Mouse (Mus musculus): ENCODE results near the gene Terf2ip. TPM values are rescaled to one million over a fixed set of nuclear protein-coding genes. Genes with fewer than 3 reads are reported as not detected.
A peak's percentile ranks its signal among the peaks of the same experiment; 100 is the strongest.

Gene Terf2ip
- polyA plus RNA-seq, 1 experiment from 2014 or later, result 76.9 TPM

- H3K4me3 ChIP-seq (ENCODE audit: low read depth, low read length), result peak within 1 kb of the TSS; percentile 68
- H3K4me1 ChIP-seq (ENCODE audit: control insufficient read depth, insufficient read depth, low read length), result peaks cover 6% of the 10 kb centered on the region
- H3K9me3 ChIP-seq (replicated peaks; ENCODE audit: control insufficient read depth, low read length, poor library complexity, severe bottlenecking), result no peaks in the 10 kb centered on the region
- WGBS, result 5% methylated on average over 33 of the region's 33 CpGs
- ATAC-seq, result peak; percentile 97
- no peaks in the 10 kb centered on the region for H3K27me3 ChIP-seq (ENCODE audit: control insufficient read depth, insufficient read depth, low read depth, low read length)
- no peak within 1 kb of the TSS for H3K27ac ChIP-seq (ENCODE audit: low read length)
- H3K4me2 ChIP-seq (ENCODE audit: low read length), result peak within 1 kb of the TSS; percentile 73
- H3K36me3 ChIP-seq (ENCODE audit: control insufficient read depth, insufficient read depth, low read length), result peaks cover 22% of the 10 kb centered on the region; the same call in 1 of the 2 replicates
- H3K9ac ChIP-seq (ENCODE audit: low read depth, low read length), result peak within 1 kb of the TSS; percentile 80
Observed at GRCm38 (mm10) chr8:111992013-111992702, 19.0 kb upstream of the Terf2ip start, which contains the start of gene Adat1. TSS of gene Adat1 (minus strand) at chr8:111992302.

- WGBS, result 79% methylated on average over 3 of the region's 3 CpGs
- Histone ChIP-seq H3K4me1 (ENCODE audit: control insufficient read depth, insufficient read depth, low read length) (peaks cover 6% of the 10 kb centered on the region), H3K4me2 (ENCODE audit: low read length) (peak overlapping the region; percentile 73; the same call in 1 of the 2 replicates), H3K9ac (ENCODE audit: low read depth, low read length) (no peak overlapping the region), H3K27ac (ENCODE audit: low read length) (no peak overlapping the region), H3K4me3 (ENCODE audit: low read depth, low read length) (peak overlapping the region; percentile 68; the same call in 1 of the 2 replicates), H3K36me3 (ENCODE audit: control insufficient read depth, insufficient read depth, low read length) (peaks cover 25% of the 10 kb centered on the region; the same call in 1 of the 2 replicates), H3K27me3 (ENCODE audit: control insufficient read depth, insufficient read depth, low read depth, low read length) (no peaks in the 10 kb centered on the region), H3K9me3 (replicated peaks; ENCODE audit: control insufficient read depth, low read length, poor library complexity, severe bottlenecking) (no peaks in the 10 kb centered on the region)
- ATAC-seq, result peak; percentile 33; the same call in 1 of the 2 replicates
Observed at GRCm38 (mm10) chr8:111992703-111993039, 18.5 kb upstream of the Terf2ip start.

- H3K27ac ChIP-seq (ENCODE audit: low read length), result no peak overlapping the region
- no peak overlapping the region for H3K9ac ChIP-seq (ENCODE audit: low read depth, low read length)
- no peak for ATAC-seq
- H3K36me3 ChIP-seq (ENCODE audit: control insufficient read depth, insufficient read depth, low read length), result peaks cover 36% of the 10 kb centered on the region
- no peak overlapping the region for H3K4me2 ChIP-seq (ENCODE audit: low read length)
- H3K4me3 ChIP-seq (ENCODE audit: low read depth, low read length), result no peak overlapping the region
- H3K27me3 ChIP-seq (ENCODE audit: control insufficient read depth, insufficient read depth, low read depth, low read length), result no peaks in the 10 kb centered on the region
- 0 out of 2 replicates have a peak, but pooled peaks cover 3% of the 10 kb centered on the region for H3K4me1 ChIP-seq (ENCODE audit: control insufficient read depth, insufficient read depth, low read length)
- H3K9me3 ChIP-seq (replicated peaks; ENCODE audit: control insufficient read depth, low read length, poor library complexity, severe bottlenecking), result no peaks in the 10 kb centered on the region
Observed at GRCm38 (mm10) chr8:112004754-112005153, 6.4 kb upstream of the Terf2ip start.

GRCm38 (mm10) chr8:112005601-112006000, 5.6 kb upstream of the Terf2ip start:
- Histone ChIP-seq H3K4me2 (ENCODE audit: low read length) (no peak overlapping the region), H3K9me3 (replicated peaks; ENCODE audit: control insufficient read depth, low read length, poor library complexity, severe bottlenecking) (no peaks in the 10 kb centered on the region), H3K27me3 (ENCODE audit: control insufficient read depth, insufficient read depth, low read depth, low read length) (no peaks in the 10 kb centered on the region), H3K36me3 (ENCODE audit: control insufficient read depth, insufficient read depth, low read length) (peaks cover 28% of the 10 kb centered on the region), H3K4me1 (ENCODE audit: control insufficient read depth, insufficient read depth, low read length) (peaks cover 9% of the 10 kb centered on the region), H3K4me3 (ENCODE audit: low read depth, low read length) (no peak overlapping the region), H3K27ac (ENCODE audit: low read length) (no peak overlapping the region), H3K9ac (ENCODE audit: low read depth, low read length) (no peak overlapping the region)
- ATAC-seq, result no peak
- 97% methylated on average over 6 of the region's 6 CpGs for WGBS

- 97% methylated on average over 2 of the region's 2 CpGs for WGBS
- Histone ChIP-seq H3K9me3 (replicated peaks; ENCODE audit: control insufficient read depth, low read length, poor library complexity, severe bottlenecking) (no peaks in the 10 kb centered on the region), H3K27me3 (ENCODE audit: control insufficient read depth, insufficient read depth, low read depth, low read length) (no peaks in the 10 kb centered on the region), H3K4me1 (ENCODE audit: control insufficient read depth, insufficient read depth, low read length) (peaks cover 14% of the 10 kb centered on the region), H3K9ac (ENCODE audit: low read depth, low read length) (no peak overlapping the region), H3K4me2 (ENCODE audit: low read length) (no peak overlapping the region), H3K4me3 (ENCODE audit: low read depth, low read length) (no peak overlapping the region), H3K27ac (ENCODE audit: low read length) (no peak overlapping the region), H3K36me3 (ENCODE audit: control insufficient read depth, insufficient read depth, low read length) (peaks cover 10% of the 10 kb centered on the region)
- no peak for ATAC-seq
Observed at GRCm38 (mm10) chr8:112007669-112008068, 3.5 kb upstream of the Terf2ip start.

- Histone ChIP-seq H3K36me3 (ENCODE audit: control insufficient read depth, insufficient read depth, low read length) (peaks cover 4% of the 10 kb centered on the region), H3K27ac (ENCODE audit: low read length) (no peak overlapping the region), H3K9ac (ENCODE audit: low read depth, low read length) (no peak overlapping the region), H3K4me1 (ENCODE audit: control insufficient read depth, insufficient read depth, low read length) (peaks cover 21% of the 10 kb centered on the region), H3K4me2 (ENCODE audit: low read length) (no peak overlapping the region), H3K9me3 (replicated peaks; ENCODE audit: control insufficient read depth, low read length, poor library complexity, severe bottlenecking) (no peaks in the 10 kb centered on the region), H3K4me3 (ENCODE audit: low read depth, low read length) (no peak overlapping the region), H3K27me3 (ENCODE audit: control insufficient read depth, insufficient read depth, low read depth, low read length) (no peaks in the 10 kb centered on the region)
- 96% methylated on average over 7 of the region's 7 CpGs for WGBS
- ATAC-seq, result no peak
Observed at GRCm38 (mm10) chr8:112009558-112009957, 1.6 kb upstream of the Terf2ip start.

GRCm38 (mm10) chr8:112011816-112012242, 631 bp downstream of the Terf2ip start:
- Histone ChIP-seq H3K4me1 (ENCODE audit: control insufficient read depth, insufficient read depth, low read length) (peaks cover 21% of the 10 kb centered on the region), H3K4me2 (ENCODE audit: low read length) (peak overlapping the region; percentile 81), H3K9ac (ENCODE audit: low read depth, low read length) (peak overlapping the region; percentile 89), H3K9me3 (replicated peaks; ENCODE audit: control insufficient read depth, low read length, poor library complexity, severe bottlenecking) (no peaks in the 10 kb centered on the region), H3K4me3 (ENCODE audit: low read depth, low read length) (peak overlapping the region; percentile 93), H3K27ac (ENCODE audit: low read length) (peak overlapping the region; percentile 76), H3K36me3 (ENCODE audit: control insufficient read depth, insufficient read depth, low read length) (no peaks in the 10 kb centered on the region), H3K27me3 (ENCODE audit: control insufficient read depth, insufficient read depth, low read depth, low read length) (no peaks in the 10 kb centered on the region)
- peak; percentile 67 for ATAC-seq
- WGBS, result 0% methylated on average over 38 of the region's 40 CpGs

GRCm38 (mm10) chr8:112014936-112015335, 3.7 kb downstream of the Terf2ip start, which contains the start of gene Gm6793:
TSS of gene Gm6793 (minus strand) at chr8:112015036.
- no peaks in the 10 kb centered on the region for H3K9me3 ChIP-seq (replicated peaks; ENCODE audit: control insufficient read depth, low read length, poor library complexity, severe bottlenecking)
- WGBS, result 91% methylated on average over 11 of the region's 11 CpGs
- H3K4me1 ChIP-seq (ENCODE audit: control insufficient read depth, insufficient read depth, low read length), result peaks cover 17% of the 10 kb centered on the region
- H3K4me3 ChIP-seq (ENCODE audit: low read depth, low read length), result no peak within 1 kb of the TSS
- H3K9ac ChIP-seq (ENCODE audit: low read depth, low read length), result no peak within 1 kb of the TSS
- no peak within 1 kb of the TSS for H3K27ac ChIP-seq (ENCODE audit: low read length)
- H3K36me3 ChIP-seq (ENCODE audit: control insufficient read depth, insufficient read depth, low read length), result peaks cover 9% of the 10 kb centered on the region
- no peak within 1 kb of the TSS for H3K4me2 ChIP-seq (ENCODE audit: low read length)
- H3K27me3 ChIP-seq (ENCODE audit: control insufficient read depth, insufficient read depth, low read depth, low read length), result no peaks in the 10 kb centered on the region
- ATAC-seq, result no peak

- H3K27ac ChIP-seq (ENCODE audit: low read length), result no peak overlapping the region
- H3K9ac ChIP-seq (ENCODE audit: low read depth, low read length), result no peak overlapping the region
- no peaks in the 10 kb centered on the region for H3K27me3 ChIP-seq (ENCODE audit: control insufficient read depth, insufficient read depth, low read depth, low read length)
- H3K4me2 ChIP-seq (ENCODE audit: low read length), result no peak overlapping the region
- 90% methylated on average over 7 of the region's 7 CpGs for WGBS
- no peak for ATAC-seq
- no peak overlapping the region for H3K4me3 ChIP-seq (ENCODE audit: low read depth, low read length)
- H3K36me3 ChIP-seq (ENCODE audit: control insufficient read depth, insufficient read depth, low read length), result no peaks in the 10 kb centered on the region
- H3K4me1 ChIP-seq (ENCODE audit: control insufficient read depth, insufficient read depth, low read length), result no peaks in the 10 kb centered on the region
- H3K9me3 ChIP-seq (replicated peaks; ENCODE audit: control insufficient read depth, low read length, poor library complexity, severe bottlenecking), result no peaks in the 10 kb centered on the region
Observed at GRCm38 (mm10) chr8:112029455-112029854, 18.3 kb downstream of the Terf2ip start.

Measured in midbrain, embryonic 16.5 days (tissue).